Mouse (Mus musculus) liver, adult 2 months (tissue): ENCODE measurements around the gene Nup210.

Source experiments
- CTCF ChIP-seq: fragments of 200-500 bp; IDR thresholded peaks from 2 replicates; pipeline ENCODE4 v1.5.1; 2011; ENCODE audit warnings: low read depth, low read length, control low read depth
- POLR2A ChIP-seq: fragments of 200-500 bp; IDR thresholded peaks from 2 replicates; pipeline ENCODE4 v1.6.1; 2011; ENCODE audit warnings: low read length, control low read depth; ENCODE audit not compliant: insufficient read depth; ENCODE audit errors: extremely low read depth

DNA sequence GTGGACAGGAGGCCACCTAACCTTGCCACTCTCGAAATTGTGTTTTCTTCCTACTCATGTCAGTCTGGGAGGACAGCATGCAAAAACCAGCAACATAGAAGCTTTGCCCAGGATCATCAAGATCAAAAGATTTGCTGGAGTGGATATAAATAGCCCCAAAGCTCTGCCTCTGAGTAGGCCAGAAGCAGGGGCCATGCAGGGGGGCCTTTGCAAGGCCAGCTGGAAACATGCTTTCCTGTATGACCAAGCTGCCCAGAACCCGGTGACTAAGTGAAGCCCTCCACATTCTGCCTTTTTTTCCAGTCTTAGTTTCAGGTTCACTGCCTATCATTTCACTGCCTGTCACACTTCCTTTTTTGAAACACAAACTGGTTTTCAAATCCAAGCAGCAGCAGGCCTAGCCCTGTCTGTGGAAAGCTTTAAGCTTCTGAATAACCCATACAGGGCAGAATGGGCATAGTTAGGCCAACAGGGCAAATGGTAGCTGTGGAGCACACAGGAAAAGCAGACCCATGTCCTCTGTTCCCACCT, 147.2 kb downstream of the Nup210 start:
- no peak for TF ChIP-seq POLR2A
- TF ChIP-seq CTCF = no peak
